Mouse (Mus musculus): ENCODE measurements around the gene 4930522H14Rik. TPM values are rescaled to one million over a fixed set of nuclear protein-coding genes. Genes with fewer than 3 reads are reported as not detected.

Gene 4930522H14Rik
- polyA plus RNA-seq, 1 experiment from 2014 or later, result not detected

- H3K27me3 ChIP-seq (ENCODE audit: control insufficient read depth, insufficient read depth, low read length), result no peaks in the 10 kb centered on the region
- H3K4me3 ChIP-seq (ENCODE audit: low read depth, low read length), result no peak overlapping the region
- no peaks in the 10 kb centered on the region for H3K4me1 ChIP-seq (replicated peaks; ENCODE audit: control insufficient read depth, insufficient read depth, low read length)
- no peak overlapping the region for H3K9ac ChIP-seq (ENCODE audit: low read depth, low read length)
- H3K9me3 ChIP-seq (ENCODE audit: control insufficient read depth, low read length), result no peaks in the 10 kb centered on the region
- DNase-seq (ENCODE audit: low spot score) (no peak), ATAC-seq (ENCODE audit: low FRiP score) (no peak)
- no peak overlapping the region for H3K27ac ChIP-seq (ENCODE audit: low read depth, low read length)
- no peak overlapping the region for H3K4me2 ChIP-seq (replicated peaks; ENCODE audit: low read depth, low read length)
- H3K36me3 ChIP-seq (ENCODE audit: control insufficient read depth, insufficient read depth, low read length), result no peaks in the 10 kb centered on the region
Observed at GRCm38 (mm10) chr4:109467687-109468086, 63.4 kb downstream of the 4930522H14Rik start.

DNA sequence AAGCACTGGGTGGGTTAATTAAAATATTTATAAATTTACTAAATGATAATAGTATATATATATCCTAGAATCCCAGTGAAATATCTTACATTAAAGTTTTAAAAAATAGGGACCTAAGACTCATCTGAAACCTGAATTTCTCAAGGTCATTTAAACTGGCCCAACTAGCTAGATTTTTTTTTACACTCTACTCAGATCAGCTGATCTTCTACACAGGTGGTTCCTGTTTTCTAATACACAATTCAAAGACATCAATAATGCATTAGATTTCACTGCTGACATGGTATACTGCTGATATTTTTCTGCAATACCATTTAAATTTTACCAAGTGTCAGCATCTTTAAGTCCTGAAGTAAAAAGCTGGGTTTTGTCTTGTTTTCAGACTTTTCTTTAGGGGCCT, 67.2 kb downstream of the 4930522H14Rik start:
- Histone ChIP-seq H3K4me3 (ENCODE audit: low read depth, low read length) (no peak overlapping the region), H3K27ac (ENCODE audit: low read depth, low read length) (no peak overlapping the region), H3K27me3 (ENCODE audit: control insufficient read depth, insufficient read depth, low read length) (no peaks in the 10 kb centered on the region), H3K36me3 (ENCODE audit: control insufficient read depth, insufficient read depth, low read length) (no peaks in the 10 kb centered on the region), H3K4me1 (replicated peaks; ENCODE audit: control insufficient read depth, insufficient read depth, low read length) (no peaks in the 10 kb centered on the region), H3K4me2 (replicated peaks; ENCODE audit: low read depth, low read length) (no peak overlapping the region), H3K9ac (ENCODE audit: low read depth, low read length) (no peak overlapping the region), H3K9me3 (ENCODE audit: control insufficient read depth, low read length) (no peaks in the 10 kb centered on the region)
- no peak for DNase-seq (ENCODE audit: low spot score)
- no peak for ATAC-seq (ENCODE audit: low FRiP score)

DNA sequence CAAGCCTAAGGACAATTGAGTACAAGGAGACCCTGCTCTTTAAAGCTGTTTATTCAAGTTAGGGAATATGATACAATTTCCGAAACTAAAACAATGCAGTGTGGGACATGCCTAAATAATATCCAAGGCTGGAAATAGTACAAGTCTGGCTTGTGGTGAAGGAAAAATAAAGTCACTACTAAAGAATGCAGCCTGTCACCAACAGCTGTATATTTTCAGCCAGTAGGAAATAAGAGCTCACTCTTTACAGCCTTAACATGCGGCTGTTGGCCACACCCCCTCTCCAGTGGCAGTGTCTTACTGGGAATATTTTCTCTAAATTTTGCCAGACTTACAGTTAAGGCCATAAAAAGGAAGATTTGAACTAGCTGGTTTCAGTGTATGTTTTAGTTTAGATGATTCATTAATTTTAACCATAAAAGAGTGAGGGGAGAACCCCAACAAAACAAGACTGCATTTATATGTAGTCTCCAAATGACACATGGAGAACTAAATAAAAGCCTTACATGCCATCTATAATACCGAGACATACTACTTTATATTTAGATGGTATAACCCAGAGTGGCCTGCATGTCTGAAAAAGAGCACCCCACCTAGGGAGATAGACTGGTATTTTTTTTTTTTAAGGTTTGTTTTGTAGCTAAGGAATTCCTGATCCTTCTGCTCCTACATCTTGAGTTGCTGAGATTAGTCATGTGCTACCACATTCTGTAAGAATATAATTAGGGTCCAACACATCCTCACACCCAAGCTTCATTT, 70.5 kb downstream of the 4930522H14Rik start:
- H3K4me3 ChIP-seq (ENCODE audit: low read depth, low read length), result no peak overlapping the region
- H3K27me3 ChIP-seq (ENCODE audit: control insufficient read depth, insufficient read depth, low read length), result no peaks in the 10 kb centered on the region
- 84% methylated on average over 3 of the region's 3 CpGs for WGBS
- ATAC-seq (ENCODE audit: low FRiP score), result no peak
- H3K4me2 ChIP-seq (replicated peaks; ENCODE audit: low read depth, low read length), result no peak overlapping the region
- DNase-seq (ENCODE audit: low spot score), result no peak
- no peak overlapping the region for H3K9ac ChIP-seq (ENCODE audit: low read depth, low read length)
- no peaks in the 10 kb centered on the region for H3K4me1 ChIP-seq (replicated peaks; ENCODE audit: control insufficient read depth, insufficient read depth, low read length)
- H3K9me3 ChIP-seq (ENCODE audit: control insufficient read depth, low read length), result no peaks in the 10 kb centered on the region
- H3K36me3 ChIP-seq (ENCODE audit: control insufficient read depth, insufficient read depth, low read length), result no peaks in the 10 kb centered on the region
- H3K27ac ChIP-seq (ENCODE audit: low read depth, low read length), result no peak overlapping the region

DNA sequence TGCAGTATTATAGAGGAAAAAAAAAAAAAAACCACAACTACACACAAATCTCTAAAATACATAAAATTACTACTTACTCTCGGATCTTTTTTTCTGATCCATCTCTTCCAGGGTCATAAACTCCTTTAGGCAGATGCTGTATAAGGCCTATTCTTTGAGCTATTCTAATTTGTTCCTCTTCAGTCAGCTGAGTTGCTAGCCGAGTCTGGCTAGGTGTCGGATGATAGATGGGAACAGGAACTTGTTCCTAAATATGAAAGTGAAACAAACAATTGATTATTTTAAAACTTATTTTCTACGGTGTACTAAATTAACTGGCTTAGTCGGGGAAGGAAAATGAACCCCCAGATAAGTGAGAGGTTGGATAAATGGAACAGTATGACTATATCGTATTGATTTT, 74.3 kb downstream of the 4930522H14Rik start:
- ATAC-seq (ENCODE audit: low FRiP score), result no peak
- no peak overlapping the region for H3K4me2 ChIP-seq (replicated peaks; ENCODE audit: low read depth, low read length)
- no peak for DNase-seq (ENCODE audit: low spot score)
- H3K4me1 ChIP-seq (replicated peaks; ENCODE audit: control insufficient read depth, insufficient read depth, low read length), result no peaks in the 10 kb centered on the region
- 0 out of 2 replicates have a peak, but pooled peaks cover 2% of the 10 kb centered on the region for H3K36me3 ChIP-seq (ENCODE audit: control insufficient read depth, insufficient read depth, low read length)
- 90% methylated on average over 6 of the region's 6 CpGs for WGBS
- H3K9ac ChIP-seq (ENCODE audit: low read depth, low read length), result no peak overlapping the region
- no peak overlapping the region for H3K27ac ChIP-seq (ENCODE audit: low read depth, low read length)
- no peaks in the 10 kb centered on the region for H3K9me3 ChIP-seq (ENCODE audit: control insufficient read depth, low read length)
- no peak overlapping the region for H3K4me3 ChIP-seq (ENCODE audit: low read depth, low read length)
- H3K27me3 ChIP-seq (ENCODE audit: control insufficient read depth, insufficient read depth, low read length), result no peaks in the 10 kb centered on the region

Other genes with a start within 250 kb of the 4930522H14Rik start
- gene Ttc39a, start 124.7 kb downstream of the 4930522H14Rik start, polyA plus RNA-seq (2014; fragmentation: Nextera tagmentation; extraction: Ambion mirVana), result 2.3 and 2.5 TPM in 2 replicates
- gene Rnf11, start 46.6 kb downstream of the 4930522H14Rik start, polyA plus RNA-seq (2014; fragmentation: Nextera tagmentation; extraction: Ambion mirVana), result 56.6 and 63.9 TPM in 2 replicates
- gene Cdkn2c, start 135.9 kb upstream of the 4930522H14Rik start, polyA plus RNA-seq (2014; fragmentation: Nextera tagmentation; extraction: Ambion mirVana), result 5.1 and 5.5 TPM in 2 replicates
- 41.5 and 48.3 TPM in 2 replicates for gene Faf1, start 145.3 kb upstream of the 4930522H14Rik start, polyA plus RNA-seq (2014; fragmentation: Nextera tagmentation; extraction: Ambion mirVana)